Mouse (Mus musculus) cerebellum, adult 11 months (tissue): ENCODE measurements around the gene C1qtnf1.

Experiments
- DNase-seq: peaks from one replicate; pipeline ENCODE4 v3.0.0; 2022

The C1qtnf1 gene

GRCm38 (mm10) chr11:118438665-118439414 lies 10.8 kb downstream of the C1qtnf1 start:
- DNase-seq = no peak

- DNase-seq = no peak
Measured at GRCm38 (mm10) chr11:118442691-118443090, 14.7 kb downstream of the C1qtnf1 start.

DNA sequence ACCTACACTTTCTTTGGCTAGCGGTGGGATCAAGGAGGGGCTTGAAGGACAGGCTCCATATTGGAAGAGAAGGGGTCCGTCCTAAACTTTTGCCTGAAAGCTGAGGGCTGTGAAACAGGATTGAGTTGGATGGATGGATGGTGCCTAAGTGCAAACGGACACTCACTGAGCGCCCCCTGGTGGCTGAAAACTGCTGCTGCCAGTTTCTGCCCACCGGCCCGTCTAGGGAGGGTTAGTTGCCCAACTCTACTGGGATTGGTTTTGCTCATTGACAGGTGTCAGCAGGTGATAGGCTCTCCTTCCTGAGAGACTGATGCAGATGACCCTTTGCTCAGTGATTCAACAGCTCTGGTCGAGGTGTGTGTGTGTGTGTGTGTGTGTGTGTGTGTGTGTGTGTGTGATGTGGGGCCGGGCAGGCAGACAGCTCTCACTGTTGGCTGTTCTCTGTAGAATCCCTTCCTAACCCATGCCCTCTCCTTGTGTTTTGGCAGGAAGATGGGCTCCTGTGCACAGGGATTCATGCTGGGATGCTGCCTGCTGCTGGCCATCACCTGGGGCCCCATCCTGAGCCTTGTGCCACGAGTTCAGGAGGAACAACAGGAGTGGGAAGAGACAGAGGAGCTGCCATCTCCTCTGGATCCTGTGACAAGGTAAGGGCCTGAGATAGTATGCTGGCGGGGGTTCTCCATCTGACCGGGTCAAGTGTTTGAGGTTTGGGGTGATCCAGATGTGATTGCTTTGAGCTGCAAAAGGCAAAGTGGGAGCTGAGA lies 15.4 kb downstream of the C1qtnf1 start:
- peak; percentile 51 for DNase-seq

DNA sequence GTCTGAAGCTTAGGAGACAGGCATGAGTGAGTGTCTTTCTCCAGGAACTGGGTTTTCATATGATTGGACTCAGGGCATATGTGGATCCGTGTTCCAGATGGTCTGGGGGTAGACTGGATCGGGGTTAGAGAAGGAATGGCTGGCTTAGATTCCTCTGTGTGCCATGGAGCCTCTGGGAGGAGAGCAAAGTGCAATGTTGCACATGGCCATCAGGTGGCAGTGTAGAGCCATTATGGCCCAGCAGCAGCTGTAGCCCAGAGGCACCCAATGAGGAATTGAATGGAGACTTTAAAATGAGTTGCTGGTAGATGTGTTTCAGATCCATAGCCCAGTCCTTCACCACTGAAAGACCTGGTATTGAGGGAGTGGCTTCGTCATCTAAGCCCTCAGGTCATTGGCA lies 17.8 kb downstream of the C1qtnf1 start:
- DNase-seq = peak; percentile 51

- no peak for DNase-seq
Measured at GRCm38 (mm10) chr11:118447346-118447745, 19.3 kb downstream of the C1qtnf1 start.

DNA sequence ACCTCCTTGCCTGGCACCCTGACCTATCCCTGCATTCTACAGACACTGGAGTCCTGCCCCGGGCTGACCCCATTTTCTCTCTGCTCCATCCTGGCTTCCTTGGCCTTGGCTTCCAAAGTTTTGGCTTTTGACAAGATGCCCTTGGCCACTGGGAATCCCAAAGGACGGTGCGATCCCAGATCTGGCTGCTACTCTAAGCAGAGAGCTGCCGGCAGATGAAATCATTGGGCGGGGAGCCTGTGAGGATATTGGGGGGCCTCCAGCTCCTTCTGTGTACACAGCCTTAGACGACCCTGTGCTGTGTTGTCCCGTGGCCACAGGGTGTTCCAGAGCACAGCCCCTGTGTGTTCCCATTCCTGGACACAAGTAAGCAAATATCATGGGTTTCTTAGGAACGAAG lies 20.4 kb downstream of the C1qtnf1 start:
- no peak for DNase-seq

DNA sequence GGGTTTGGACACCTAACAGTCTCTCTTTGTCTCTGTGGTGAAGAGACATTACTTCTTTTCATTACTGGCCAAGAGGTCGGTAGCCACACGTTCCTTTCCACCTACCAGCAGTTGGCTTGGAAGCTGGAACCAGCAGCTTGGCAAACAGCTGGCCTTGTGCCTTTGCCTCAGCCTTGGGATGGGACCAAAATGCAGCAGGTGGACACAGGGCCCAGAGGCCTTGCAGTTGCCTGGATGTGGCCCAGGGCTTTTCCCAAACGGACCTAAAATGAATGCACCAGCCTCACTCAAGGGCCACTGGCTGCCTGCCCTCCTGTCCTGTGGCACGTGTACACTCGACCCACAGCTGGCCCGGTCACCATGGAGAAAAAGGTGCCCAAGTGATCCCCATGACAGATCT lies 23.2 kb downstream of the C1qtnf1 start:
- no peak for DNase-seq

DNA sequence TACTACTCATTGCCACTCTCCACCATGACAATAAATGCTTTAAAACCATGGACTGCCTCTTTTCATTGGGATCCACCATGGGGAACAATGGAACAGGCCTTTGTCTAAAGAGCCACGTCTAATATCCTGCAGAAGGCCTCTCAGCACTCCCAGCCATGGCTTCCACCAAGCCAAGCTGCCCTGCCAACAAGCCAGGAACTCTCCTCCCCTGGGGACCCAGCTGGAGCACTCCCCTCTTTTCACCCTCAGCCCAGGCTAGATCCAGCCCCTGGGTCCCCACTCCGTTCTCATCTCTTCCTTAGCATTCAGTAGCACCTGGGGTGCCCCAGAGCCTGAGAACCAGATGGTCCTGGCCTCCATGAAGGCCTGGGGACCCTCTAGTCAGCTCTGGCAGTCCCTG lies 25.0 kb downstream of the C1qtnf1 start:
- no peak for DNase-seq

DNA sequence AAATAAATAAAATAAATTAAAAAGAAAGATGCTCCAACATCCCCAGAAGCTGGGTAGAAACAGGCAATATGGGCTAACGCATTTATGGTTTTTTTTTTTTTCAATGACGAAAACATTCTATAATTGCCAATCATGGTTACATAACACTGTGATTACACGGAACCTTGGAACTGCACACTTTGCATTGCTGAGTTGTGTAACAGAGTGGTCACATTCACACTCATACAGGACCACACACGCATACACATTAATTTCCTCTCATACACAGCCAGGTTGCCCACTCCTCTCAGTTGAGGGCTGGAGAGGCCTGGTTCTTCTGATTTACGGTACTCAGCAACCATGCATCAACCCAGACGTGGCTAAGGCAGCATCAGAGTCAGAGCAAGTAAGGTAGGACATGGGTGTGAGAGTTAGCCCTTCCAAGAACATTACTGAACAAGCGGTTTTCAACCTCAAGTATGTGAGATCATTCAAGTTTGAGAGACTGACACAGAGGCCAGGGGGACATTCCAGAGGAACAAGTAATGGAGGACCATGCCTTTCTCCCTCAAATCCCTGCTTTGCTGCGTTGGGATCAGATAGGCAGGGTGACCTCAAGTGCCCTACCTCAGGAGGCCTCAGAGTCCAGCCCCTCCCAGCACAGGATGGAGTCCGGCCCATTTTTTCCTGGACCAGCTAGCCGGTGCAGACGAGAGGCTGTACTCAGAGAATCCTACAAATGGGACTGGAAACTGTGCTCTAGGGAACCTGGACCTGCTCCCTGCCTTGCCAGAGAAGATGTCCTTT lies 26.1 kb downstream of the C1qtnf1 start:
- no peak for DNase-seq

DNA sequence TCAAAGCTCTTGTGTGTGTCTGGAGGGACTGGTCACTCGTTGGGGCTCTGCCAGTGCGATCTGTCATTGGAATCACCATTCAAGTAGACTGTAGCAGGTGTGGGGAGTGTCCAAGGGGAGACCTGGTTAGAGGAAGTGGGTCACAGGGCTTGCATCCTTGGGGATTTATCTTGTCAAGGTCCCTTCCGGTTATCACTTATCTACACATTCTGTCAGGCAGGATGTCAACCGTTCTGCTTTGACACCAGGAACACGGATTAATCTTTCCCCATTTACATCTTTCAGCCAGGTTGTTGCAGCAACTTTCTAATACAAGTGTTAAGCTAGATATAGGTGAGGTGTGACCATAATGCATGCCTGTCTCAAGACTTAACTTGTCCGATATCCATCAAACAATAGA lies 27.8 kb downstream of the C1qtnf1 start:
- DNase-seq = no peak

DNA sequence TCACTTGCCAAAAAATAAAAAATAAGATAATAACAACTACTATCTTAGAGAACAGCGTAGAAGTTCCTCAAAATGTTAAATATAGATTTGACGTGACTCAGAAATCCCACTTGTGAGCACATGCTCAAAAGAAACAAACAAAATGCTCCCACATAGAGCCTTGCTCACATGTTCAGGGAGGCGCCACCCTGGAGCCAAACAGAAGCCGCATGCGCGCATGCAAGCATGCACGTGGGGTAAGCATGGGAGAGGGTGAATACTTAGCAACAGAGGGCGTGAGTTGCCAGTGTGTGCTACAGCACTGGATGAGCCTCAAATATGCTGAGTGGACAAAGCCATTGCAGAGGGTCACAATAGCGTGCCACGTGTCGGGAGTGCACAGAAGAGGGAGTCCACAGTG lies 28.9 kb downstream of the C1qtnf1 start:
- no peak for DNase-seq

GRCm38 (mm10) chr11:118459051-118459450 lies 31.0 kb downstream of the C1qtnf1 start:
- no peak for DNase-seq

DNA sequence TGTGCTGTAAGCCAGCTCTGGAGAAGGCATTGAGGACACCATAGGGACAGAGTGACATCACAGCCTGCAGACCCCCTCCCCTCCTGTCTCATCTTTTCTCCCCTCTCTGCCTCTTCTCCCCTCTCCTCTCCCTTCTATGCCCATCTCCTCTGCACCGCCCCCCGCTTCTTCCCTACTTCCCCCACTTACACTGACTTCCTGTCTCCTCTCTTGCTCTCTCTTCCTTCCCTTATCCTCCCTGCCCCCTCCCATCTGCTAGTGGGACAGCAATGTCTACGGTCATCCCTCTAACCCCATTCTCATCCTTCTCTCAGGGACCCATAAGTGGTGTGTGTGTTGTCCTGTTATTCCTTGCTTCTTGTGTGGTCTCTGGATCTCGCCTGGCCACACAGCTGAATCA lies 31.5 kb downstream of the C1qtnf1 start:
- DNase-seq = no peak

DNA sequence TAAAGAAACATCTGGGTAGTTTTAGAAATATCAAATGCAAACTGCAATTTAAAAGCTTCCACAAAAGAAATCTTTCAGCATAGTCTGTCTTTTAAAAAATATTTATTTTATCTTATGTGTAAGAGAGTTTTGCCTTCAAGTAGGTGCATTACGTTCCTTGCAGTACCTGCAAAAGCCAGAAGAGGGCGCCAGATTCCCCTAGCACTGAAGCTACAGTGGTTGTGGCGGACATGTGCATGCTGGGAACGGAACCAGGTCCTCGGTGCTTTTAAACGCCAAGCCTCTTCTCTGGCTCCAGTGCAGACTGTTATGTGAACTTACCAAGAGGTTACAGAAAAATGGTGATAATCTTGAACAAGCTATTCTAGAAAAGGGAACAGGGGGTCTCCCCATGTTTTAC lies 32.3 kb downstream of the C1qtnf1 start:
- no peak for DNase-seq

DNA sequence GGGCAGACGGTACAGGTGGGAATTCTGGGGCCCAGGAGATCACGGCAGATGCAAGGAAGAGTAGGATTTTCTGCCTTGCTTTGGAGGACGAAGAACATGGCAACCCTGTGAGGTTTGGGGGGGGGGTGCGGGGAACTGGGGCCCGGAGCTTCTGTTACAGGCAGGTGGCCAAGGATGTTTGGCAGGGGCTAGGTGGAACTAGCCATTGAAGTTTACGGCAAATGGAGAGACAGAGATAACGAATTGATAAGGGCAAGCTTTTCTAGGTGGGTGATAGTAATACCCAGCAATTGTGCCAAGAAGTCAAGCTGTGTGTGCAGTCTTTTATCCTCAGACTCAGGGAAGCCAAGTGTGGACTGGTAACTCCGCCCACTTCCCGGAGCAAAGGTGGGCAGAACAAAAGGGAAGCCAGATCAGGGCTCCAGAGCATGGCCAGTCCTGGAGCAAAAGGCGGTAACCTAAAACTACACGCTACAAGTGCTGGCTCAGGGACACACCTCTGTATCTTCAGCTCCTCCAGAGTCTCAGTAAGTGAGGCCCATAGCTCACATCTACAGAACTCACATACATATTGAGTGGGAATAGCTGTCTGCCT lies 39.5 kb downstream of the C1qtnf1 start:
- no peak for DNase-seq

- no peak for DNase-seq
Measured at GRCm38 (mm10) chr11:118469509-118470160, 41.6 kb downstream of the C1qtnf1 start.

GRCm38 (mm10) chr11:118470234-118470966 lies 42.4 kb downstream of the C1qtnf1 start:
- no peak for DNase-seq

GRCm38 (mm10) chr11:118471676-118472075 lies 43.7 kb downstream of the C1qtnf1 start:
- DNase-seq = no peak

GRCm38 (mm10) chr11:118473161-118473560 lies 45.2 kb downstream of the C1qtnf1 start:
- DNase-seq = no peak

DNA sequence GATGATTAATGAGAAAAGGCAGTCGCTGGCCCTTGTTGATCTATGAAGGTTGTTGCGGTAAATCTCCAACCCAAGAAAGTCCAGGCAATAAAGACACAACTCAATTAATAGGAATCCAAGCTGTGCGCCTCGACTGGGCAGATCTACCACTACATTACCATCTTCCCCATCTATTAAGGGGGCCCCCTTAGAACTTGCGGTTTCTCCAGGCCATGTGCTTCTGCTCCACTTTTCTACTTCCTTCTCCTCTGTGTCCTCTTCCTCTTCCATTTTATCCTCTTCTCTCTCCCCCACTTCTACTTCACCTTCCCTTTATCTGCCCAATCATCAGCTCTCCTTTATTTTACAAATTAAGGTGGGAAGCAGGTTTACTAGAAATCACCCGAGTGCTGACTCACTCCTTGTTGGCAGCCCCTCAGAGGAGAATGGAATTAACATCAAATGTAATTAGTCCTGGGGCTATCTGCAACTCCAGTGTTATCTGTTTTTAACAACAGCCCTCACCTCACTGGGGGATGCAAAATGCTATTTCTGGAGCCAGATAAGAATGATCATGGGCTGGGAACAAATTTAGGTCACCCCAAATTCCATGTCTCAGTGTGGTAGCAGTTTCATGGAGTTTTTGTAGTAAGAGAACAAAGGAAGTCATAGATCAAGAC lies 46.0 kb downstream of the C1qtnf1 start:
- no peak for DNase-seq

GRCm38 (mm10) chr11:118475496-118476083 lies 47.6 kb downstream of the C1qtnf1 start:
- DNase-seq = no peak
